Mouse (Mus musculus) adrenal gland, postnatal 25 days (tissue): ENCODE measurements around the gene Id1. TPM values are rescaled to one million over a fixed set of nuclear protein-coding genes. Genes with fewer than 3 reads are reported as not detected.
A peak's percentile ranks its signal among the peaks of the same experiment; 100 is the strongest.

Source experiments
- DNase-seq: peaks from one replicate; pipeline ENCODE4 v3.0.0; 2021; ENCODE audit warnings: mixed read lengths
- total RNA-seq: library from RNA; stranded (reverse); gene quantifications from 2 replicates; pipeline ENCODE4 v1.2.3, GENCODE M21; 2021

Id1 gene
- total RNA-seq, 1 experiment from 2014 or later, result 73.3 TPM

DNA sequence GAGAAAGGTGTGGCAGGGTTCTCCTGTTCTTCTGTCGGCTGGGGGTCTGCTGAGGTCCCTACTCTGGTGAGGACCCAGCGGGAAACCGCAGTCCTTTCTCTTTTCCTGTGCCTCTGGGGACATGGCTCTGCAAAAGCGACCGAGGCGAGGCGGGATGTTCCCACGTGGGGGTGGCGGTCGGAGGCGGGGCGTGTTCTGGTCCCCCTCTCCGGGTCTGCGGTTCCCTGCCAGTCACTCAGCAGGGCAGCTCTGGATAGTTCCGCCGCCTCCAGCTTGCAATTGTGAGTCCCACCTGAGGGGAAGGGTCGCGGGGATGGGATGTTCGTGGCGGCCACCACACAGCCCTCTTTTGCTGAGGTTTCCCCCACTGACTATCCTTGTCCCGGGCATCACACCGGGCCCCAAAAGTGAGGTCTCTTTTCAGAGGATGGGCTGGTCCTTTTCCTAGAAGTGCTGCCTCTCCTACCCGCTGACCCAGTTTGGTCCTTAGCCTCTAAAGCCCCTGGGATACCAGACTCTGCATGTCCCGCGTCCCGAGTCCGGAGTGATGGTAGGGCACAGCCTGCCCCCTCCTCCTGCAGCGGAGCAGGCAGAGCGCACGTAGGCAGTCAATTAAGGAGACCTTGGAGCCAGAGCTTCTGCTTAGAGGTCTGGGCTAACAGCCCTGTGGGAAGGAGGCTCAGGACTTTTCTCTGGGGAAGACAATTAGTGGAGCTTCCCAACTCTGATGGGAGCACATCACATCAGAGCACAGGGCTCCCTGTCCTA is 18.1 kb downstream of the Id1 start, which contains the start of gene Cox4i2:
Cox4i2 (plus strand) TSS at position 230 of the 768 bp plus-strand sequence.
- no peak for DNase-seq

DNA sequence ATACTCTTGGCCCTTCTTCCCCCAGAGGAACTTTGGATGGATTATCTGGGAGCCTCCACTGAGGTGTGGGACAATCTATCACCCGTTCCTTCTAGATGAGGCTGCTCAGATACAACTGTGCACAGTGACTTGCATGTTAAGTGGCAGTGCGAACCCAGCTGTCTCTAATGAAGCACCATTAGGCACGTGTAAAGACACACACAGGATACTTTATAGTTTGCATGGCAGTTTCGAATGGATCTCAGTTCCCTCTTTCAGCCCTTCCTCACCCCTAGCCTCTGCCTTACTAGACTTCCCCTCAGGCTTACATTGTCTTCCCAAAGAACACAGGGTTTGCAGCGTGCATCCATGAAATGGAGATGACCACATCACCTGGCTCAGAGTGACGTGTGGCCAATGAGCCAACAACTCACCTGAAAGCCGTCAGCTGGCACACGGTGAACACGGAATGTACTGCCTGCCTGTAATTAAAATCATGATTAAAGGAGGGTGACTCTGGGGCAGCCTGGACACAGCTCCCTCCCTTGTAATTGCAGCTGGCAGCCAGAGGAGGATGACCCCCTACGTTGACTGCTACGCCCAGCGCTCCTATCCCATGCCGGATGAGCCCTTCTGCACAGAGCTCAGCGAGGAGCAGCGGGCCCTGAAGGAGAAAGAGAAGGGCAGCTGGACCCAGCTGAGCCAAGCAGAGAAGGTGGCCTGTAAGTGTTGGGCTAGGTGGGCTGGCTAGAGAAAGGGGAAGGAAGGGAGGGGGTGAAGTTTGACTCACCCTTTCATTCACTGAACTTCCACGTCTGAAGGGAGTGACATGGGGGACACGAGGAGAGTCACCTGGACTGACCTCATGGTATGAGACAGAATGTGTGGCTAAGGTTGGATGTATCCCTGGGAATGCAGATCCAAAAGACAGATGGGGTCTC is 20.7 kb downstream of the Id1 start:
- no peak for DNase-seq

DNA sequence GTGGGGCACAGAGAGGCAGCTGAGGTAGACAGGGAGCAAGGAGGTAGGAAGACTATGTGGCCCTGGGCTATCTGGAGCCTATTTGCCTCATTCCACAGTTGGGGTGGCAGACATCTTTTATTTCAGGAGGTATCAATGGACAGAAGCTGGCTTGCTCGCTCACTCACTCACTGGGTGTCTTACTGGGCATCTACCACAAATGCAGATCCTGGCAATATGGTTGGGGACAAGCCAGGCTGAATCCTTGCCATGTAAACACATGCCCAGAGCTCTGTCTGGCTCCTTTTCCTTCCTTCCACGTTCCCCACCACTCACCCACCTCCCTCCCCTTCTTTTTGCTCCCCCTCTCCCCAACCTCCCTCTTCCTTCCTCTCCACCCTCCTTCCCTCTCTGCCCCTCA is 21.4 kb downstream of the Id1 start:
- no peak for DNase-seq

DNA sequence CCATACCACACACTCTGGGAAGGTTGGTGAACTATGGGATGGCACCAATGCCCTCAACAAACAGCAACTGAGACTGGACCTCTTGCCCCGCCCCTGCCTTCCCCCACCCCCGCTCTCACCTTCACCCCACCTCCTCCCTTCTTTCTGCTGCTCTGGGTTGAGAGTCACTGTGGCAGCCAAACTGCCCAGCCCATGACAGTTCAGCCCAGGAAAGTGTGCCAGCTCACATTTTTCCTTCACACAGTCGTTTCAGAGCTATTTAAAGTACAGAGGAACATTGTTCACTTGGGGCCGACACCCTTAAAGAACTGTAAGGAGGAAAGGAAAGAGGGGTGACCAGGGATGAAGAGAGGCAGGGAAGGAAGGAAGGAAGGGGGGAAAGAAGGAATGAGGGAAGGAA is 22.3 kb downstream of the Id1 start:
- DNase-seq, result no peak

DNA sequence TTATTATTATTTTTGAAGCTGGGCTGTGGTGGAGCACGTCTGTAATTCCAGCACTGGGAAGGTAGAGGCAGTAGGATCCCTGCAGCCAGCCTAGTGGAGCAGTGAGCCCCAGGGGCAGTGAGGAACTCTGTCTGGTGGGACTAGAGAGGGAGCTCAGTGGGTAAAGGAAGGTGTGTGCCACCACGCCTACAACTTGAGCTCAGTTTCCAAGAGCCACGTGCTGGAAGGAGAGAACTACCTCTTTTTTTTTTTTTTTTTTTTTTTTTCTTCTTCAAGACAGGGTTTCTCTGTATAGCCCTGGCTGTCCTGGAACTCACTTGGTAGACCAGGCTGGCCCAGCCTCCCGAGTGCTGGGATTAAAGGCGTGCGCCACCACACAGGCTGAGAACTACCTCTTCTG is 27.3 kb downstream of the Id1 start:
- DNase-seq, result no peak

DNA sequence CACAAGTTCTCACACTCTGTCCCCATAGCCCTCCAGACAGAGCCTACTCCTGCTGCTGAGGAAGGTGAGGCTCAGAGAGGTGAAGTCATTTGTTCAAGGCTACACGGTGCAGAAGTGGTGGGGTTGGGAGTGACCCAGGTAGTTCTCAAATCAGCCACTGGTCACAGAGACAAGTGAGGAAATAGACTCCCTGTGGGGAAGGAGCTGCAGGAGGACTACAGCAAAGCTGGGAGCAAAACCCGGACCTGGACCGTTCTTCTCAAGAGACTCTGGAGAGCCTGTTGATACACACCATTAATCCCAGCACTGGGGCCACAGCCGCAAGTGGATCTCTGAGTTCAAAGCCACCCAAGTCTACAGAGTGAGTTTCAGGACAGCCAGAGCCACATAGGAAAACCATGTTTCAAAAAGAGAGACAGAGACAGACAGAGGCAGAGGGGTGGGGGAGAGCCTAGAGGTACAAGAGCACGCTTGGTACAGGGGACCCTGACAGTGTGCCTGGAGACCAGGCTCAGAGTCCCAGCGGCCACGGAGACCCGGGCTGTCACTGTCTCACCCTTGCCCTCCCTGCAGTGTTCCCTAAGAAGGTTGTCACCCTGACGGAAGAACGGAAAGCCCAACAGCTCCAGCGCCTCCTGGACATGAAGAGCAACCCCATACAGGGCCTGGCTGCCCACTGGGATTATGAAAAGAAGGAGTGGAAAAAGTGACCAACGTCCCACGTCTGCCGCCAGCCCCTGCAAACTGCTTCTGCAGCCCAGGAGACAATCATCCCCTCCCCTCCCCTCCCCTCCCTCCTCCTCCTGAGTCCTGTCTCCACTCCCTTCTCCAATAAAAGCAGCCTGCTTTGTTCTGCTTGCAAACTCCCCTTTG is 28.4 kb downstream of the Id1 start:
- DNase-seq, result no peak

DNA sequence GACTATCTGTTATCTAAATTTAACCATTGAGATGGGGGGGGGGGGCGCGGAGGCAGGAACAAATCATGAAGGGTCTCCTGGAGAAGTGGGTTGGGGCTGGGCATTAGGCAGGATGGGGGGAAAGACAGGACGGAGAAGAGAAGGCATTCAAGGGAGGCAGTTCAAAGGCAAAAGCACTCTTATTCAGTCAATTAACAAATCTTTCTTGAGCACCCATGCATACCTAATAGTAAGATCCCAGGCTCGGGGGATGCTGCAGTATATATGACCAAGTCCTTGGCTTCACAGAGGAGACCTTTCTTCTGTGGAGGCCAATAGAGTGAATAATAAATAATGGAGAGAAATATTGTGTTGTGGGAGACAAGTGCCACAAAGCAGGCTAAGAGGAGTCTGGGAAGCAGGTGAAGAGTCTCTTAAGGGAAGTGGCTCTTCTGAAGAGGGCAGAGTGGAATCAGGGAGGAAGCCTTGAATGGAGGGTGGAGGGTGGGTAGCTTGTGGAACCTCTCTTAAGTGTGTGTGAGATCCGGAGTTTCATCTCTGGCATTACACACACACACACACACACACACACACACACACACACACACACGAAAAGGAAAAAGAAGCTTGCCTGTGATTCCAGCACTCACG is 29.1 kb downstream of the Id1 start:
- no peak for DNase-seq

DNA sequence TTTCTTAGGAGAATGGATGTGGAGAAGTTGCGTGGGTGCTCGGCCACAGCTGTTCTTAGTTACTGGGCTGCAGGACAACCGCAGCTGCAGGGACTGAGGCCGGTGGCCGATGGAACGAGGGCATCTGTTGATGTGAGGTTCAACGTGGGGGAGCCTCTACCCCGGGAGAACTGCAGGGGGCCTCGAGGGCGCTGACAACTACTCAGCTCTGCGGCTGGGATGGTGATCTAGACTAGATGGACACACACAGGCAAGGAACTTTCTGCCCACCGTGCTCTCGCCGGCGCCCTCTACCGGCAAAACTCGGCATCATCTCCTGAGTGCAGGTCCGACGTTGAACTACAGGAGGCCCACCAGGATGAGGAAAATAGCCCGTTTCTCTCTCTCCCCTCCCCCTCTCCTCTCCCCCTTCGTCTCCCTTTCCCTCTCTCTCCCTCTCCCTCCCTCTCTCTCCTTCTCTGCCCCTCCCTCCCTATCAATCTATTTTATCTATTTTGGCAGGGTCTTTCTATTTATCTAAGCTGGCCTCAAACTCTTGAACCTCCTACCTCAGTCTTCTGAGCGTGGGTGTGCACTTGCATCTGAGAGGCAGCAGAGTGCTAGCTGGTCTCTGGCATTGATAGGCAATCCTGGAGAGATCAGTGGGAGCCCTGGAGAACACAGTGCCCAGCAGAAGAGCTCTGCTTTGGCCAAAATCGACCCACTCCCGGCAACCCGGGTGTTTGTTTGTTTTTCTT is 30.5 kb downstream of the Id1 start:
- peak; percentile 92 for DNase-seq

DNA sequence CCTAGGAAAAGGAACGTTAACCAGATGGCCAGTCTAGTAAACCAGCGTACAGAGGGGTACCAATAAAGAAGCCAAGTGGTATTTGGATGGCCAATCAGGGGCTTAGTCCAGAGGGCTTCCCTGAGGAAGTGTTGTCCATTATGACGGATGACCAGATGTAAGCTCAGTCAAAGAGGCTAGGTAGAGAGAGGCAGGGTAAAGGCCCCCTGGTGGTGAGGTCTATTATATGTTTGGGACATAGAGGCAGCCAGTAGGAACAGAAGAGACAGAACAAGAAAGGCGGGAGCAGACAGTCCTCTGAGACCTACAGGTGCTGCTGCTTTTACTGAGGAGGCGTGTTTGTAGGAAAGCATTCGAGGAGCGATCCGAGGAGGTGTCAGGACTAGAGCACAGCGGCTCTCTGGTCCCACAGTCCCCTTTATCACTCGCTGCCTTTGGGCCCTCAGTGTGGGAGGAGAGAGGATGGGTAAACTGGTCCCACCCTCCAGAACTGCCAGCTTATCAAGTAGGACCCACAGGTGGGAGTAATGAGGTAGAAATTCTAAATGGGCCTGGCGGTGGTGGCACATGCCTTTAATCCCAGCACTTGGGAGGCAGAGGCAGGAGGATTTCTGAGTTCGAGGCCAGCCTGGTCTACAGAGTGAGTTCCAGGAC is 31.7 kb downstream of the Id1 start:
- DNase-seq, result peak; percentile 51

DNA sequence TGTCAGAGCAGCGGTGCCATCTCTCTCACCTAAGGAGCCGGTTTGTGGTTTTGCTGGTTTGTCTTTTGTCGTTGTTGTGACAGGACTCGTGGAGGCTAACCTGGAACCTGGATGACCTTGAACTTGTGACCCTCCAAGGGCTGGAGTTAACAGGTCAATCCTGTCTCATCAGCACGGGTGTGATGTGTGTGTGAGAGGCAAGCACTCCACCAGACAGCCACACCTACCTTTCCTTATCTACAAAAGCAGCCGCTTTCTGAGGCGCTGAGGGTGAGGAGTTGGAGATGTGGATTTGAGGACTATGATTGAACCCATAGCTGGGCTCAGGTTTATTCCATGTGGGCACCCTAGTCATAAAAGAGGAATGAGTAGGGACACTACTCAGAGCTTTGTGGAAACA is 33.6 kb downstream of the Id1 start:
- DNase-seq, result no peak

DNA sequence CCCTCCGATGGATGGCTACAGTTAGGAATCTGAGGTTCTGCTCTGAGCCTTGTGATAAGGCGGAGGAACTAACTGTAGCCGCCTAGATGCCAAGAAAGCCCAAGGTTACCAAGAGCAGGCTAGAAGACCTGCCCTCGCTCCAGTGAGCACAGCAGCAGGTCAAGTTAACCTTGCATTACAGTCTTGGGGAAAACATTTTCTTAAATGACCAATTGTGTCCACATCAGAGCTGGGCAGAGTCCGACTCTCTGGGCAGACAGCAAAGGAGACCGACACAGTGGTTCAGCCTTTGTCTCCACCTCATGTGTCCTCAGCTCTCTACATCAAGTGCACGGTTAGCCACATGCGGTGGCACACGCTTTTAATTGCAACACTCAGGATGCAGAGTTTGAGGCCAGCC is 35.5 kb downstream of the Id1 start:
- DNase-seq, result no peak

DNA sequence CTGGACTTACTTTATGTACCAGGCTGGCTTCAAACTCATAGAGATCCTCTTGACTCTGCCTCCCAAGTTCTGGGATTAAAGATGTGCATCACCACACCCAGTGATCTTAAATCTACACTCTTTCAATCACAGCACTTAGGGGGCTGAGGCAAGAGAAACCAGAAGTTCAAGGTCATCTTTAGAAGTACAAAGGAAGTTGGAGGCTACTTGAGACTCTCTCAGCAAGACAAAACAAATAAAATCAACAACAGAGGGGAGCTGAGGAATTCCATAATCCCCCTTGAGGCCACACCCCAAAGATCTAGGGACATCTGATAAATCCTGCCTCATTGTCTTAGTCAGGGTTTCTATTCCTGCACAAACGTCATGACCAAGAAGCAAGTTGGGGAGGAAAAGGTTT is 36.2 kb downstream of the Id1 start:
- DNase-seq, result no peak

DNA sequence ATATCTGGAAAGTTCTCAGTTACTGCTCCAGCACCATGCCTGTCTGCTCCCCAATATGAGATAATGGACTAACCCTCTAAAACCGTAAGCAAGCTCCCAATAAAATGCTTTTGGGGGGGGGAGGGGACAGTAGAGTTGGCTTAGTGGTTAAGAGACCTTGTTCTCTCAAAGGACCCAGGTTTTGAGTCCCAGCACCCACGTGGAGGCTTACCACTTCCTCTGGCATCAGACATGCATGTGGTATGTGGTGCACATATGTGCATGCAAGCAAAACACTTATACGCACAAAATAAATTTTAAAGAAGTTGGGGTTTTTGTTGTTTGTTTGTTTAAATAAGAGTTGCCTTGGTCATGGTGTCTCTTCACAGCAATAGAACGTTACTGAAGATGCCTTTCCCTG is 39.3 kb downstream of the Id1 start:
- DNase-seq, result no peak

DNA sequence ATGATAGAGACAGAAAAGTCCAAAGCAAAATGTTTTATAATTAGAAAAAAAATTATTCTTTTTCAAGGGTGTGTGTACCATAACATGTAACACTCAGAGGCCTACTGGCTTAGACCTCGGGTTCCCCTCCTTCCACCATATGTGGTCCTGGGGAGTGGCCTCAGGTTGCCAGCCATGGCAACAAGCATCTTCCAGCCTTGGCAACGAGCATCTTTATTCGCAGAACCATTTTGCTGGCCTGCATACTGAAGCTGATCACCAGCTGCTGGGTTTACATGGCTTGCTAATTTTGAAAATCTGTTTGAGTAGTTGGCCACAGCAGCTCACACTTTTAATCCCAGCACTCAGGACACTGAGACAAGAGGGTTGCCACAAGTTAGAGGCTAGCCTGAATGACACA is 40.0 kb downstream of the Id1 start:
- no peak for DNase-seq

DNA sequence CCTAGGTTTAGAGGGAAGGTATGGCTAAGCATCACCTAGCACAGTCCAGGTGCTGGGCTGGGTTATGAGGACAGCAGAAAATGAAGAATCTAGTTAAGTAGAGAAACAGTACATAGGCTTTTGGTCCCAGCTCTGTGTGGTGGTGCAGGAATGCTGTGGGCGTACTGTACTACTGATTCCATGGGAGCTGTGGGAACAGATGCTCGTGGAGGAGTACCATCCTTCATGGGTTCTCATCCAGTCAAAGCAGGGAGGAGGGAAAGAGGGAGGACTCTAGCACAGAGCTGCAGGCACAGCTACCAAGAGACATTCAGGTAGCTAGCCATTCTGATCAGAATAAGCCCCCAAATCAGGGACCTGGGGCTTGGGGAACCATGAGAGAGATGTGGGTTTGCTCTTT is 40.4 kb downstream of the Id1 start:
- no peak for DNase-seq

DNA sequence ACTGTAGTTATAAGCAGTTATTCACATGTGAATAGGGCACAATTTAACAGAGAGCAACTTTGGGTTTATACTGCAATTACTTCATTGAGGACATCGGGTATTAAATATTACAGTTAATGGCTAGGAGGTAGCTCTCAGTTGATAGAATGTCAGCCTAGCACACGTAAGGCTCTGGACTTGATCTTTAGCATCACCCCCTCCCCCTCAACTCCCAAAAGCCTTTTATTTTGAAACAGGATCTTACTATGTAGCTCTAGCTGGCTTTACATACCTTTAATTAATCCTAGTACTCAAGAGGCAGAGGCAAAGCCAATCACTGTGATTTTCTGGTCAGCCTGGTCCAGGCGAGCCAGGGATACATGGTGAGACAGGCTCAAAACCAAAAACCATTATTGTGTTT is 41.0 kb downstream of the Id1 start:
- no peak for DNase-seq

DNA sequence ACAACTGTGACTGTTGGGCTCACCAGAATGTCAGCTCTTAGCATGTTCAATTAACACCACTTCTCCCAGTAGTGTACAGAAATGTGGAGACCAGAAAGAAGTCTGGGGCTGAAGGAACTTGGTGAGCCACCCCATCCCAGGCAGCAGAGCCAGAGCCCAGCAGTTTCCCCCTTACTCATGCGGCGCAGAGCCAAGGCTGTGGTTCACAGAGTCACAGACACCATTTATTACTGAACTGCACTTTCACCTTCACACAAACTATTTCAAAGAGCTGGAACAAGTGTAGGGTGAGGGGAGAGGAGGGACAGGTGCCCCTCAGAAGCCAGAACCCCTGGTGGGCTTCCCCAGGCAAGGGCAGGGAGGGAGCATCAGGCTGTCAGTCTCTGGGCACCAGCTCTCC is 44.4 kb downstream of the Id1 start:
- DNase-seq, result peak; percentile 78

DNA sequence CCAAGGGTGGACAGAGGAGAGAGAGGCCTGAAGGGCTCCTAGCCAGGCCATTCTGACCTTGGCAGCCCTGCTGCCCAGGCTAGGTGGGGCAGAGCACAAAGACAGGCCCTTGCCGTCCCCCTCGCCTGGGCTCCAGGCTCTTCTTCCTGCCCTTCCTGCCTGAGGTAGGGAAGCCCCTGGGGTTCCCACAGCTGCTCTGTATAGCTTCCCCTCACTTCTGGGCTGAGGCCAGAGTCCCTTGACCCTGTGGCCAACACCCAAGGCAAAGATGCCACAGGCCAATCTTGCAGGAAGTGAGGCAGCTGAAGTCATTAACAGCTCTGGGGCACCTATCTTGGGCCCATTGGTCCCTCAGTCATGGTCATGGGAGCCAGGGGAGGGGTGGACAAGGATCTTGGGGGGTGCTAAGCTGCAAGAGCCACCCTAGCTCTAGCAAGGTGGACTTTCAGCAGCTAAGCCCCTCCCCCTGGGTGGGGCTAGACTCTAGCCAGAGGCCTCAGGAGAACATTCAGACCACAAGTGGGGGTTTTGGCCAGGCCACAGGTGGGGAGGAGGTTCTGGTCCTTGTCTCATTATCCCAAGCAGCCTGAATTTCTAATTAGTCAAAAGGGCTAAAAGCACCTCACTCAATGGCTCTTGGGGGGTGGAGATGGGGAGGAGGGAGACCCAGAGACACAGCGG is 45.1 kb downstream of the Id1 start:
- DNase-seq, result peak; percentile 33

DNA sequence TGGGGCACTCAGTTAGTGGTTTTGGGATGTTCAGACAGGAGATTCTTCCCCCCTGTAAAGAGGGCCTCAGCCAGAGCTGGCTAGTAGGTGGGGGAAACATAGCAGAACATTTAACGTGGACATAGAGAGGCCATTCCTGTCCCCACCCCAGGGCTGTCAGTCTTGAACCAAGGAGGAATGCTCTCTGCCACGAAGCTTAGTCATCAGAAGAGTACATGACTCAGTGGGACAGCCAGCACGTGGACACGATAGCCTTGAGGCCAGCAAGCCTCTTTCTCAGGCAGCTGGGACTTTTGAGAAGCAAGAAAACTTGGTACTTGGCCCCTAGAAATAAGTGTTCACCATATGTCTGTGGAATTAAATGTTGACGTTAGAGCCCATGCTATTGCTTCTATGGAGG is 46.6 kb downstream of the Id1 start:
- peak; percentile 50 for DNase-seq

DNA sequence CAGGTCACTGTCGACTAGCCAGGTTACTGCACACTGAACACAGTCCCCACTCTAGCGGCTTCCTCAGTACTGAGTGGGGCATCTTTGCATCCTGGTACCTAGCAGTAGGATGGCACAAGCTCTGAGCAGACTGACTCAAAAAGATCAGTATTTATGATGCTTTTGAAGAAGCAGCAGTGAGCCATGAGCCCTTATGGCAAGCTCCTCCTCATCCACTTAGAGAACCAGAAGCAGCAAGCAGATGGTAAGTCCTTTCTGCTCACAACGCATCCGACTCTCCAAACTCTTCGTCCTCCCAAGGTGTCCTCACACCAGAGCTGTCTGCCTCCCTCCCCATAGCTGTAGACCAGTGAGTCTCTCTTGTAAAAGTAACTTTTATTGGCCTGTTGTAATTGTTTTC is 47.2 kb downstream of the Id1 start:
- no peak for DNase-seq
